Mouse (Mus musculus): Measurements from ENCODE around the gene Adra2c. TPM values are rescaled to one million over a fixed set of nuclear protein-coding genes. Genes with fewer than 3 reads are reported as not detected.
A peak's percentile ranks its signal among the peaks of the same experiment; 100 is the strongest.

Gene Adra2c
- polyA plus RNA-seq, 1 experiment from 2014 or later, result not detected

- Histone ChIP-seq H3K4me2 (replicated peaks; ENCODE audit: low read depth, low read length) (no peak overlapping the region), H3K4me1 (ENCODE audit: control insufficient read depth, insufficient read depth, low read length) (no peaks in the 10 kb centered on the region), H3K36me3 (ENCODE audit: control insufficient read depth, insufficient read depth, low read length) (no peaks in the 10 kb centered on the region), H3K27ac (ENCODE audit: low read length) (no peak overlapping the region), H3K4me3 (ENCODE audit: low read depth, low read length) (no peak overlapping the region), H3K27me3 (ENCODE audit: control insufficient read depth, insufficient read depth, low read length) (no peaks in the 10 kb centered on the region), H3K9ac (replicated peaks; ENCODE audit: low read depth, low read length) (no peak overlapping the region), H3K9me3 (ENCODE audit: control insufficient read depth, low read depth, low read length) (no peaks in the 10 kb centered on the region)
- WGBS, result 26% methylated on average over 4 of the region's 4 CpGs
- ATAC-seq (ENCODE audit: insufficient number of reproducible peaks, insufficient read depth, low FRiP score, low read depth), result no peak
Measured at GRCm38 (mm10) chr5:35263716-35264115, 14.4 kb upstream of the Adra2c start.

- H3K36me3 ChIP-seq (ENCODE audit: control insufficient read depth, insufficient read depth, low read length), result no peaks in the 10 kb centered on the region
- no peak for ATAC-seq (ENCODE audit: insufficient number of reproducible peaks, insufficient read depth, low FRiP score, low read depth)
- no peaks in the 10 kb centered on the region for H3K27me3 ChIP-seq (ENCODE audit: control insufficient read depth, insufficient read depth, low read length)
- no peaks in the 10 kb centered on the region for H3K9me3 ChIP-seq (ENCODE audit: control insufficient read depth, low read depth, low read length)
- H3K9ac ChIP-seq (replicated peaks; ENCODE audit: low read depth, low read length), result no peak overlapping the region
- 48% methylated on average over 7 of the region's 7 CpGs for WGBS
- no peak overlapping the region for H3K27ac ChIP-seq (ENCODE audit: low read length)
- no peaks in the 10 kb centered on the region for H3K4me1 ChIP-seq (ENCODE audit: control insufficient read depth, insufficient read depth, low read length)
- no peak overlapping the region for H3K4me2 ChIP-seq (replicated peaks; ENCODE audit: low read depth, low read length)
- no peak overlapping the region for H3K4me3 ChIP-seq (ENCODE audit: low read depth, low read length)
Measured at GRCm38 (mm10) chr5:35267486-35267885, 10.6 kb upstream of the Adra2c start.

DNA sequence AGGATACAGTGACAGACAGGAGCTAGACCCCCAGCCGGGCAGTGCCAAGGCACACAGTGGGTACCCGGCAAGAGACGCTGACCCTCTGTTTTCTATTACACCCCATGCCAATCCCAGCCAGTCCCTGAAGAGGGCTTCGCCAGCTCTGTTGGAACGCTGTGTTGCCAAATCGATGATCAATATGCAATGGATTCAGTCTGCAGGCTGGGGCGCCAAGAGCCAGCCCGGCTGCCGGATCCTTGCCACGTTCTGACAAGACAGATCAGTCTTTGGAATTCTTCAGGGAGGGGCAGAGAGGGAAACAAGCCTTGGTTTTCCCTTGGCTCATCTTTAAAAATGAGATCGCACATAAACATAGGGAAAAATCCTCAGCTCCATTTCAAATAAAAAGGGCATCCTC lies 2.8 kb upstream of the Adra2c start:
- no peaks in the 10 kb centered on the region for H3K9me3 ChIP-seq (ENCODE audit: control insufficient read depth, low read depth, low read length)
- H3K9ac ChIP-seq (replicated peaks; ENCODE audit: low read depth, low read length), result no peak overlapping the region
- ATAC-seq (ENCODE audit: insufficient number of reproducible peaks, insufficient read depth, low FRiP score, low read depth), result no peak
- H3K4me2 ChIP-seq (replicated peaks; ENCODE audit: low read depth, low read length), result no peak overlapping the region
- H3K4me3 ChIP-seq (ENCODE audit: low read depth, low read length), result no peak overlapping the region
- H3K4me1 ChIP-seq (ENCODE audit: control insufficient read depth, insufficient read depth, low read length), result no peaks in the 10 kb centered on the region
- no peaks in the 10 kb centered on the region for H3K36me3 ChIP-seq (ENCODE audit: control insufficient read depth, insufficient read depth, low read length)
- 57% methylated on average over 11 of the region's 11 CpGs for WGBS
- peaks cover 38% of the 10 kb centered on the region for H3K27me3 ChIP-seq (ENCODE audit: control insufficient read depth, insufficient read depth, low read length)
- H3K27ac ChIP-seq (ENCODE audit: low read length), result no peak overlapping the region

GRCm38 (mm10) chr5:35278741-35279695 lies 899 bp downstream of the Adra2c start:
- Histone ChIP-seq H3K36me3 (ENCODE audit: control insufficient read depth, insufficient read depth, low read length) (no peaks in the 10 kb centered on the region), H3K4me2 (replicated peaks; ENCODE audit: low read depth, low read length) (peak overlapping the region; percentile 90), H3K9me3 (ENCODE audit: control insufficient read depth, low read depth, low read length) (no peaks in the 10 kb centered on the region), H3K4me3 (ENCODE audit: low read depth, low read length) (peak overlapping the region; percentile 39), H3K27me3 (ENCODE audit: control insufficient read depth, insufficient read depth, low read length) (peaks cover 63% of the 10 kb centered on the region), H3K4me1 (ENCODE audit: control insufficient read depth, insufficient read depth, low read length) (no peaks in the 10 kb centered on the region), H3K9ac (replicated peaks; ENCODE audit: low read depth, low read length) (no peak overlapping the region), H3K27ac (ENCODE audit: low read length) (no peak overlapping the region)
- ATAC-seq (ENCODE audit: insufficient number of reproducible peaks, insufficient read depth, low FRiP score, low read depth), result 0 out of 2 replicates have a peak, but pooled peaks have one; percentile 11
- under 1% methylated on average over 101 of the region's 118 CpGs for WGBS

DNA sequence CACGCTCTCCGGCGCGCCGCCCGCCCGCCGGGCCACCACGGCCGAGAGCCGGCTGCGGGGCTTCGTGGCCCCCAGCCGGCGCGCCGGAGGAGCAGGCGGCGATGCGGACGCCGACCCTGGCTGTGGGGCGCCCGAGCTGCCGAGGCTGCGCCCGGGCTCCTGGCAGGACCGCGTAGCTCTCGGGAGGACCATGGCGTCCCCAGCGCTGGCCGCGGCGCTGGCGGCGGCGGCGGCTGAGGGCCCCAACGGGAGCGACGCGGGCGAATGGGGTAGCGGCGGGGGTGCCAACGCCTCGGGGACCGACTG lies 1.5 kb downstream of the Adra2c start:
- Histone ChIP-seq H3K27ac (ENCODE audit: low read length) (no peak overlapping the region), H3K4me2 (replicated peaks; ENCODE audit: low read depth, low read length) (peak overlapping the region; percentile 90), H3K36me3 (ENCODE audit: control insufficient read depth, insufficient read depth, low read length) (no peaks in the 10 kb centered on the region), H3K4me1 (ENCODE audit: control insufficient read depth, insufficient read depth, low read length) (no peaks in the 10 kb centered on the region), H3K4me3 (ENCODE audit: low read depth, low read length) (peak overlapping the region; percentile 39), H3K9me3 (ENCODE audit: control insufficient read depth, low read depth, low read length) (no peaks in the 10 kb centered on the region), H3K27me3 (ENCODE audit: control insufficient read depth, insufficient read depth, low read length) (peaks cover 63% of the 10 kb centered on the region), H3K9ac (replicated peaks; ENCODE audit: low read depth, low read length) (no peak overlapping the region)
- ATAC-seq (ENCODE audit: insufficient number of reproducible peaks, insufficient read depth, low FRiP score, low read depth), result no peak
- WGBS, result 0% methylated on average over 45 of the region's 49 CpGs

DNA sequence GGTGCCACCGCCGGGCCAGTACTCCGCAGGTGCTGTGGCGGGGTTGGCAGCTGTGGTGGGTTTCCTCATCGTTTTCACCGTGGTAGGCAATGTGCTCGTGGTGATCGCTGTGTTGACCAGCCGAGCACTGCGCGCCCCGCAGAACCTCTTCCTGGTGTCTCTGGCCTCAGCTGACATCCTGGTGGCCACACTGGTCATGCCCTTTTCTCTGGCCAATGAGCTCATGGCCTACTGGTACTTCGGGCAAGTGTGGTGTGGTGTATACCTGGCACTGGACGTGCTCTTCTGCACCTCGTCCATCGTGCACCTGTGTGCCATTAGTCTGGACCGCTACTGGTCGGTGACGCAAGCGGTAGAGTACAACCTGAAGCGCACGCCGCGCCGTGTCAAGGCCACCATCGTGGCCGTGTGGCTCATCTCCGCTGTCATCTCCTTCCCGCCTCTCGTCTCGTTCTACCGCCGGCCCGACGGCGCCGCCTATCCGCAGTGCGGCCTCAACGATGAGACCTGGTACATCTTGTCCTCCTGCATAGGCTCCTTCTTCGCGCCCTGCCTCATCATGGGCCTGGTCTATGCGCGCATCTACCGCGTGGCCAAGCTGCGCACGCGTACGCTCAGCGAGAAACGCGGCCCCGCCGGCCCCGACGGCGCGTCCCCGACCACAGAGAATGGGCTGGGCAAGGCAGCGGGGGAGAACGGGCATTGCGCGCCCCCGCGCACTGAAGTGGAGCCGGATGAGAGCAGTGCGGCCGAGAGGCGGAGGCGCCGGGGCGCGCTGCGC lies 2.1 kb downstream of the Adra2c start:
- Histone ChIP-seq H3K4me1 (ENCODE audit: control insufficient read depth, insufficient read depth, low read length) (no peaks in the 10 kb centered on the region), H3K4me2 (replicated peaks; ENCODE audit: low read depth, low read length) (peak overlapping the region; percentile 90), H3K27me3 (ENCODE audit: control insufficient read depth, insufficient read depth, low read length) (peaks cover 63% of the 10 kb centered on the region), H3K9ac (replicated peaks; ENCODE audit: low read depth, low read length) (no peak overlapping the region), H3K36me3 (ENCODE audit: control insufficient read depth, insufficient read depth, low read length) (no peaks in the 10 kb centered on the region), H3K4me3 (ENCODE audit: low read depth, low read length) (peak overlapping the region; percentile 39), H3K9me3 (ENCODE audit: control insufficient read depth, low read depth, low read length) (no peaks in the 10 kb centered on the region), H3K27ac (ENCODE audit: low read length) (no peak overlapping the region)
- no peak for ATAC-seq (ENCODE audit: insufficient number of reproducible peaks, insufficient read depth, low FRiP score, low read depth)
- WGBS, result 4% methylated on average over 75 of the region's 75 CpGs

- ATAC-seq (ENCODE audit: insufficient number of reproducible peaks, insufficient read depth, low FRiP score, low read depth), result no peak
- no peak overlapping the region for H3K9ac ChIP-seq (replicated peaks; ENCODE audit: low read depth, low read length)
- WGBS, result 3% methylated on average over 37 of the region's 40 CpGs
Measured at GRCm38 (mm10) chr5:35280783-35281165, 2.7 kb downstream of the Adra2c start.

GRCm38 (mm10) chr5:35285281-35285680 lies 7.2 kb downstream of the Adra2c start:
- Histone ChIP-seq H3K4me1 (ENCODE audit: control insufficient read depth, insufficient read depth, low read length) (no peaks in the 10 kb centered on the region), H3K27me3 (ENCODE audit: control insufficient read depth, insufficient read depth, low read length) (peaks cover 26% of the 10 kb centered on the region), H3K36me3 (ENCODE audit: control insufficient read depth, insufficient read depth, low read length) (no peaks in the 10 kb centered on the region), H3K9ac (replicated peaks; ENCODE audit: low read depth, low read length) (no peak overlapping the region), H3K9me3 (ENCODE audit: control insufficient read depth, low read depth, low read length) (no peaks in the 10 kb centered on the region), H3K27ac (ENCODE audit: low read length) (no peak overlapping the region), H3K4me2 (replicated peaks; ENCODE audit: low read depth, low read length) (no peak overlapping the region), H3K4me3 (ENCODE audit: low read depth, low read length) (no peak overlapping the region)
- no peak for ATAC-seq (ENCODE audit: insufficient number of reproducible peaks, insufficient read depth, low FRiP score, low read depth)
- WGBS, result 47% methylated on average over 3 of the region's 3 CpGs

More at GRCm38 (mm10) chr5:35280783-35281165, 2.7 kb downstream of the Adra2c start:
- peak overlapping the region; percentile 23; the same call in 1 of the 2 replicates for H3K4me2 ChIP-seq (replicated peaks; ENCODE audit: low read depth, low read length)
- no peaks in the 10 kb centered on the region for H3K9me3 ChIP-seq (ENCODE audit: control insufficient read depth, low read depth, low read length)
- peak overlapping the region; percentile 20 for H3K4me3 ChIP-seq (ENCODE audit: low read depth, low read length)
- H3K27ac ChIP-seq (ENCODE audit: low read length), result no peak overlapping the region
- H3K4me1 ChIP-seq (ENCODE audit: control insufficient read depth, insufficient read depth, low read length), result no peaks in the 10 kb centered on the region
- peaks cover 63% of the 10 kb centered on the region for H3K27me3 ChIP-seq (ENCODE audit: control insufficient read depth, insufficient read depth, low read length)
- no peaks in the 10 kb centered on the region for H3K36me3 ChIP-seq (ENCODE audit: control insufficient read depth, insufficient read depth, low read length)
